Mouse (Mus musculus): ENCODE measurements around the gene Pde3a.

DNA sequence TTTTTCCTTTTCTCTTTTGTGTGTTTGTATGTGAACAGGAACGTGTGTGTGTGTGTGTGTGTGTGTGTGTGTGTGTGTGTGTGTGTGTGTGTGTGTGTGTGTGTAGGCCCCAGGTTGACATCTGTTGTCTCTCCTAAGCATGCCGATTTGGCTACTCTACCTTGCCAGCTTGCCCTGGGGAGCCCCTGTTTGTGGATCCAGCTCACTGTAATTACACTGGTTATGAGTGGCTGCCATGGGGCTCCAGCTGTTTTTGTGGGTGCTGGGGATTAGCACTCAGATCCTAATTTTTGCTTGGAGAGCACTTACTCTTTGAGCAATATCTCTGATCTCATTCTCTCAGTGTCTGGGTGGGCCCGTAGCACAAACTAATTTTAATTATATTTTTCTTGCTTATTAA, 32.6 kb downstream of the Pde3a start:
- TF ChIP-seq POLR2A (IDR thresholded peaks at IDR 0.05; ENCODE audit: extremely low read depth, insufficient read depth, low read length) (no peak), CTCF (IDR thresholded peaks at IDR 0.05; ENCODE audit: extremely low read depth, insufficient read depth, low read length) (no peak)

Measured in cortical plate, adult 2 months (tissue).